Mouse (Mus musculus) thymus, adult 2 months (tissue): ENCODE measurements around the gene Ndufs3.

Source experiments
- CTCF ChIP-seq: fragments of 200-500 bp; IDR thresholded peaks from 2 replicates; pipeline ENCODE4 v1.5.1; 2012; ENCODE audit warnings: mild to moderate bottlenecking, control low read depth, low read length, moderate library complexity, borderline replicate concordance; ENCODE audit not compliant: control insufficient read depth, poor library complexity, insufficient read depth; ENCODE audit errors: extremely low read depth
- POLR2A ChIP-seq: fragments of 200-500 bp; IDR thresholded peaks from 2 replicates; pipeline ENCODE4 v1.6.1; 2012; ENCODE audit warnings: mild to moderate bottlenecking, low read length, control low read depth, moderate library complexity; ENCODE audit not compliant: control insufficient read depth, poor library complexity, insufficient read depth; ENCODE audit errors: extremely low read depth

GRCm38 (mm10) chr2:90932273-90932672 is 27.6 kb upstream of the Ndufs3 start:
- TF ChIP-seq POLR2A (no peak), CTCF (no peak)
